Mouse (Mus musculus) CH12.LX (cell line): ENCODE measurements at regions not wholly inside any gene's neighbourhood (a gene's known extent, or its start where the extent isn't known, plus 50 kb on each side); places are given as distances from the start of the nearest gene placed in this dataset.

Experiments
- CTCF ChIP-seq, 2 experiments: IDR thresholded peaks in 1 of 2; conservative IDR thresholded peaks in 1 of 2; 2 replicates each; pipeline ENCODE4 v1.5.1; 2011 to 2012; ENCODE audit warnings: low read depth in 2 of 2, low read length in 2 of 2, improper control_type of control experiment in 1 of 2, inconsistent platforms in 1 of 2, mild to moderate bottlenecking in 1 of 2, moderate library complexity in 1 of 2
- HCFC1 ChIP-seq: IDR thresholded peaks from 2 replicates; pipeline ENCODE4 v1.6.1; 2012; ENCODE audit warnings: low read depth, mild to moderate bottlenecking, inconsistent platforms, low read length, improper control_type of control experiment
- RCOR1 ChIP-seq: conservative IDR thresholded peaks from 2 replicates; pipeline ENCODE4 v1.6.1; 2012; ENCODE audit warnings: low read depth, mild to moderate bottlenecking, inconsistent platforms, low read length, improper control_type of control experiment

- TF ChIP-seq RCOR1 (no peak), CTCF (conservative IDR thresholded peaks at IDR 0.05 in 1 of 2, IDR thresholded peaks at IDR 0.05 in 1 of 2; ENCODE audit: low read depth in 2 of 2, low read length in 2 of 2) (no peak), HCFC1 (no peak)
These were observed 161.3 kb upstream of the Cypt12 start for GRCm38 (mm10) chr3:17786721-17787442.
